Mouse (Mus musculus) left cerebral cortex, postnatal 25 days (tissue): ENCODE data around the gene Fam205a1. TPM values are rescaled to one million over a fixed set of nuclear protein-coding genes. Genes with fewer than 3 reads are reported as not detected.
A peak's percentile ranks its signal among the peaks of the same experiment; 100 is the strongest.
"Not testable (repeated sequence)": the region's sequence is repeated elsewhere in the genome, so short reads cannot be mapped to it uniquely, and the experiment has no call there.

Experiments
- DNase-seq, 2 experiments: peaks; one replicate each; pipeline ENCODE4 v3.0.0; 2022; ENCODE audit warnings: low spot score in 2 of 2, mixed read lengths in 1 of 2
- intact Hi-C: fragments of 180-260 bp; cut with DNase I; formaldehyde crosslinking; loops from one replicate; pipeline ENCODE4 v1.15.1; 2025
- total RNA-seq, 2 experiments: library from RNA; stranded (reverse); gene quantifications; 2 replicates each; pipeline ENCODE4 v1.2.3; 2021

Gene Fam205a1
- total RNA-seq = under 1 TPM in 1 of 2 experiments, not detected in 1; 0.37 TPM

DNA sequence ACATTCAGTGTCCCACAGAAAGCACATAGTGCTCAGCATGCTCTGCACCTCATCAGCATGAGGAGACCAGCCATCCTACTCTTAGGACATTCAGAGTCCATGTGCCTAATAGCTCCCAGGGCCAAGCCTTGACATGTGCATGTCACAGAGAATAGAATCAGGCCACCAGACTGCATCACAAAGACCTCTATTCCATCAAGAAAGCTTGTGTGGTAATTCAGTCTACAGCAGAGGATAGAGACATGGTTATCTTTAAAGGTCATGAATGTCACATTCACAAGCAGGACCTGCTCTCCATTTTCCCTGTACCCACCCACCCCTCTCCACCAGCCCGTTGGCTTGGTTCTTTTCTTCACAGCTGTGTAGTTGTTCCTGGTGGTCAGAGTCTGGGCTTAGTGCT lies at the start of gene Fam205a1:
Gene Fam205a1 (minus strand): TSS at position 101 of the 400 bp plus-strand sequence.
- intact Hi-C loops, DNase-seq: not testable (repeated sequence)

- intact Hi-C loops = loop anchor here (1.0 kb wide), 1 partner anchor 44 kb away; no protein-coding TSS in a partner anchor
- DNase-seq = no peak
Measured at GRCm38 (mm10) chr4:42902730-42903129, 49.0 kb upstream of the Fam205a1 start.

DNA sequence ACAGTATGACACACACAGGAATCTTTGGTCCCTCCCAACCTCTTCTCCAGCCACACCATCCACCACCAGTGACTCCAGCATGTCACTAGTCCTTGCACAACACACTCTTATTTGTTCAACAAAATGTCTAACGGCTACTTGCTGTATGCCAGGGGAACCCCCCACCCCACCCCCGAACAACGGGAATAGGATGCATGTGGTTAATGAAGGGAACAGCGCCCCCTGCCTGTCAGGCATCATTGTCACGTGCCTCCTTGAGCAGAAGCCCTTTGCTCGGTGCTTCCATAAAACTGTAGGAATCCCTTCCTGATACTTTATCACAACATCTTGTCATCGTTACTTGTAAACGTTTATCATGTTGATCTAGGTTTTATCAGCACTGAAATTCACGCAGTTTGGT lies 48.5 kb upstream of the Fam205a1 start:
- DNase-seq = no peak
- intact Hi-C loops = no loop called here

DNA sequence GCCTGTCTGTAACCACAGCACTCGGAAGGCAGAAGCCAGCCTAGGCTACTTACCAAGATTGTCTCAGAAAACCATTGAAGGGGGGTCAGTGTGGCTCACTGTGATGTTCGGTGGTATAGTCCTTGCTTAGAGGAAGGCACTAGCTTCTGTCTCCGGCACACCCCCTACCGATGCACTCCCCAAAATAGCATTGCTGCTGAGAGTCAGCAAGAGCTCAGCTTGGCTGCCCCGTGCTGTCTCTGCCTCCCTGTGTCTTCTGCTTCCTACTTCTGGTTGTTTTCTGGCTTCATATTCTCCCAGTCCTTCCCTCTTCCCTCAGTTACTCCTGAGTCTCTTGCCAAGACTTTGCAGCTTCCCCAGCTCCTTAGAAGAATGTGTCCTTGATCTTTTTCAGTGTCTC lies 47.2 kb upstream of the Fam205a1 start:
- intact Hi-C loops = loop anchor here (2.0 kb wide), 1 partner anchor 14 kb away; no protein-coding TSS in a partner anchor
- peak in 1 of 2 experiments; percentile 91 for DNase-seq

GRCm38 (mm10) chr4:42898914-42899313 lies 45.2 kb upstream of the Fam205a1 start:
- intact Hi-C loops = no loop called here
- no peak for DNase-seq

DNA sequence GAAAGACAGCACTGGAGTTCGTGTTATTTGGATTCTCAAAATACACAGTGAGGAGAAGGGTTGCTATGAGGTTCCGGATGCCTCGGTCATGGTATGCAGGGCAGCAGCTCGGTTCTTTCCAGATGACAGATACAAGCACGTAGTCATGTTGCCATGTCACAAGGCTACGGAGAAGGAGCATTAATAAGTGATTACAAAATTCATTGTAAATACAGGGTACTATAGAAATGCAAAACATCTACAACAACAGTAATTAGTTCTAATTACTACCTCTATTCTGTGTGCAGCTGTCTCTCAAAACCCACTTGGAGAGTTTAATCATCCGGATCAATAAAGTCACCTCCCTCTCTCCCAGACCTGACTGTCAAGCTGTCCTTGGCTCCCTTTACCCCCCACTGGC lies 41.4 kb upstream of the Fam205a1 start:
- intact Hi-C loops = no loop called here
- no peak for DNase-seq

- intact Hi-C loops = no loop called here
Measured at GRCm38 (mm10) chr4:42891176-42891575, 37.5 kb upstream of the Fam205a1 start.

GRCm38 (mm10) chr4:42888806-42889205 lies 35.1 kb upstream of the Fam205a1 start:
- no peak for DNase-seq
- intact Hi-C loops = no loop called here

More at GRCm38 (mm10) chr4:42891176-42891575, 37.5 kb upstream of the Fam205a1 start:
- DNase-seq = no peak

- peak; percentile 44 to 90 for DNase-seq
- intact Hi-C loops = loop anchor here (1.0 to 2.0 kb wide), 4 partner anchors 14 to 61 kb away; partner anchors contain the start of gene Phf24
Measured at GRCm38 (mm10) chr4:42886926-42887325, 33.2 kb upstream of the Fam205a1 start.

- intact Hi-C loops = no loop called here
- no peak for DNase-seq
Measured at GRCm38 (mm10) chr4:42880677-42880948, 26.9 kb upstream of the Fam205a1 start.

DNA sequence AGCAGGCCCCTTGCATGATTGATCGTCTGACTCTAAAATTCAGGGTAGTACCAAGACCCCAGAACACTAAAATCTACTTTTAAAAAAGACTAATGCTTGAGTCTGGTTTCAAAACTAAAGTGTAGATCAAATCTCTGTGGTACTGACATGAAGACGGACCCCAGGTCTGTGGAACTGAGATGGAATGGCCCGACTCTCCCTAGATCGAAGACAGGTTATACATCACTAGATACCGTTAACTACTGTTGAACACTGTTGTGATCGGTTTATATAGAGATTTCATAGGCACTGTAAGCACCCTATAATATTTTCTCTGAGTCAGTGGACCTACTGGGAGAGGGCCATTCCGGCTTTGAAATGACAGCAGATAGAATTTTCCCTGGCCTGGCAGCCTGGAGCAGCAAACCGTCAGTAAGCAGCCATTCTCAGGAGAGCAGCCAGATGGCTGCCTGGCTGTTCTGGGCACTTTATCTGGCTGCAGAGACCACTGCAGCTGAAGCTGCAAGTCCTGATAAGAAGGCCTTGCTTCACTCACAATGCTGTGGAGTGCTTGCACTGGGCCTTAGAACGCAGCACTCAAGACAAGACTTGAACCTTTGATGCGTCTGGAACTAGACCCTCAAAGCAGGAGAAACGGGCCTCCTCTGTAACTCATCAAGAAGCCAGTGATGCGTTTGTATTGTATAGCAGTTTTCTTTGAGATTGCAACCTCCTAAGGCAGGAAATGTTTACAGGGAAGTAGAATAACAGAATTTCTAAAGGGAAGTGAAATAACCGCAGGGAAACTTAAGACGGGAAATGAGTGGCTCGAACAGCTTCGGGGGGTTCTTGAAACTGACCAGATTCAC lies 26.4 kb upstream of the Fam205a1 start:
- intact Hi-C loops = no loop called here
- DNase-seq = no peak

- intact Hi-C loops = loop anchor here (1.0 kb wide), 2 partner anchors 84 to 89 kb away; no protein-coding TSS in a partner anchor
- DNase-seq = no peak
Measured at GRCm38 (mm10) chr4:42877657-42878056, 24.0 kb upstream of the Fam205a1 start.

DNA sequence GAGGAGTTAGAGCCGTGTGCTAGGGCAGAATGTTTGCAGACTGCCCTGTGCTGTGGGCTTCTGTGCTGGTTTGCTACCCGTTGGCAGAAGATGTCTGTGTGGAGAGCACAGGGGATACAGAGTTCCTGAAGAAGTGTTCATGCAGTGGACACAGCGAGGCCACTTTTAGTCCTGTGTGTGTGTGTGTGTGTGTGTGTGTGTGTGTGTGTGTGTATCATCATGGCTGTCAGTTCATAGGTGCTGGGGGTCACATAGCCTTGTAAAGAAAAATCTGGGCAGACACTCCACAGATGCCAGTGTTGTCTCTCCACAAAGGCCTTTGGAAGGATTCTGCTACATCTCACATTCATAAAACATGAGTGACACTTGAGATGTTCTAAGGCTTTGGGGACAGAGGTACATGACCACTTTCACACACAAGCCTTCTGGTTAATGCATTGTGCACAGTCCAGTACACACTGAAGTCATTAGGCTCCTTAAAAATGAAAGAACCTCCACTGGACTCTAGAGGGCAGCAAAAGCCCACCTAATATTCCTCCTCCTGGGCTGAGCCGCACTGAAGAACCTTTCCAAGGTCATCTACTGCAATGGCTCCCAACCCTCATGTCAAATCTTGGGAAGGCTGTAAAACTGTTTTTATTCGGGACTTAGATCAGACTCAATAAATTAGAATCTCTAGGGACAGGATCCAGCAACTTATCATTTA lies 23.1 kb upstream of the Fam205a1 start:
- DNase-seq = peak; percentile 43 to 74
- intact Hi-C loops = loop anchor here (1.0 kb wide), 2 partner anchors 85 to 90 kb away; no protein-coding TSS in a partner anchor

DNA sequence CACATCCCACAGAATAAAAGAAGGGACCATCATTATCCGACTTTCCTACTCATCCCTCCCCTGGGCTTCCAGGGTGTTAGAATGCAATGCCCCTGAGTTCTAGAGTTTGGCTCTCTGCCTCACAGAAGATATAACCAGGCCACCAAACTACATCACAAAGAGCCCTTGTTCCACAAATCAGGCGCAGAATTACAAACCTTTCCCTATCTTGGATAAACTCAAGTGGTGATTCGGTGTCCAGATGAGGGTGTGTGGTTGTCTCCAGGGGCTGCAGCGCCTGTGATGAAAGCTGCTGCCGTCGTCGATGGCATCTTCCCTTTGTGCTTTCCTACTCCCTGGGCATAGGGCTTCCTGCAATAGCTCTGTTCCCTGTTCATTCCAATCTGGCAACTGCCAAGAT lies 20.4 kb upstream of the Fam205a1 start, which contains the start of gene Fam205c:
Gene Fam205c (minus strand): TSS at position 101 of the 400 bp plus-strand sequence.
- no peak for DNase-seq

DNA sequence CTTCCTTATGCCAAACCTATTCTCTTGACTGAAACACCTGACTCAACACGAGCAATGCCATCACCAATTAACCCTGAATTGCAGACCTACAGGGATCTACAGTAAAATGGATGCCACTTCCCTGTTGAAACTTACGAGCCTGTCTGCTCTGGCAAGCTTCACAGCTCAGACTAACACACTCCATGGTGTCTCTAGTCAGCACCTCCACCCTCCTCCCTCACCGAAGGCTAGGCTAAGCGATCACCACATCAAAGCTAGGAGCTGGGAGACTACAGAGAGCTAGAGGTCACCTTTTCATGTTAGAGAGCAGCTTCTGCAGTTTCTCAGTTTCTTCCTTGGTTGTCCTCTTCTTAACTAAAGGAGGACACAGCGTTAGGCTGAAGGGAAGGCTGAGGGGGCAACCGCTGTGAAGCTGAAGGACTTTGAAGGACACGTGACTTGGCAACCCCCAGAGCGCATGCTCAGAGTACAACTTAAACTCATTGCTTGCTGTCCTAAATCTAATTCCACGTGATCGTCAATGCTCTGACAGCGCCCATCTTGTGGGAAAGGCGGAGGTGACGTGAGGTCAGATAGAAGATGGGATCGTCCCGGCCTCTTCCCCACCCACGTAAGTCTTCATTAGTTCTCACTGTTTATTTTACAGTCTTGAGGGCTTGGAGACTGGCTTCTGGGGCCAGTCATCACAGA lies 19.2 kb upstream of the Fam205a1 start:
- intact Hi-C loops = no loop called here
- DNase-seq = no peak

More for the DNA sequence above, 20.4 kb upstream of the Fam205a1 start, which contains the start of gene Fam205c:
- intact Hi-C loops = no loop called here

GRCm38 (mm10) chr4:42872151-42872550 lies 18.5 kb upstream of the Fam205a1 start:
- intact Hi-C loops = no loop called here
- no peak for DNase-seq

- DNase-seq = no peak
- intact Hi-C loops = no loop called here
Measured at GRCm38 (mm10) chr4:42870748-42871147, 17.1 kb upstream of the Fam205a1 start.

GRCm38 (mm10) chr4:42868193-42868592 lies 14.5 kb upstream of the Fam205a1 start:
- DNase-seq = no peak
- intact Hi-C loops = no loop called here

GRCm38 (mm10) chr4:42867390-42867789 lies 13.7 kb upstream of the Fam205a1 start:
- no peak for DNase-seq
- intact Hi-C loops = no loop called here

DNA sequence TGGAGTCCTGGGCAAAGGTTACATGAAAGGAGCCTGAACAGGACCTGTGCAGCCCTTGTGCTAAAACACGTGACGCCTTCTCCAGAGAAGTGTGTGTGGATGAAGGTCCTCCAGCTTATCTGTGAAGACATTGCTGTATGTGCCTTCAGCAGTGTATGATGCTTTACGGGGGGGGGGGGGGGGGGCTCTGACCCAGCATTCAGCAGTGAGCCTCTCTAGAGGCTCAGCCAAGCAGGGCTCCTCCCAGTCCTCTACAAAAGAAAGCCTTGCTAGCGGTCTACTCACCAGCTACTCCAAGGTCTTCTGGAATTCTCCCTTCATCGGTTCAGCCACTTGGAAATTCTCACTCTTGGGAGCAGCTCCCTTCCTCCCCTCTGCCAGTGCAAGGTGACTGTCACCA lies 9.8 kb upstream of the Fam205a1 start:
- intact Hi-C loops, DNase-seq: not testable (repeated sequence)
